Mouse (Mus musculus) small intestine, adult 2 months (tissue): ENCODE results near the gene B4galt5.

Experiments
- CTCF ChIP-seq: fragments of 200-500 bp; IDR thresholded peaks from 2 replicates; pipeline ENCODE4 v1.5.1; 2012; ENCODE audit warnings: low read depth, mild to moderate bottlenecking, control low read depth, inconsistent platforms, low read length, moderate library complexity, mixed read lengths; ENCODE audit not compliant: insufficient replicate concordance, insufficient read length; ENCODE audit errors: extremely low read depth
- POLR2A ChIP-seq: fragments of 200-500 bp; IDR thresholded peaks from 2 replicates; pipeline ENCODE4 v1.6.1; 2012; ENCODE audit warnings: low read depth, mild to moderate bottlenecking, control low read depth, inconsistent platforms, low read length, moderate library complexity

GRCm38 (mm10) chr2:167371506-167371905 lies 22.5 kb upstream of the B4galt5 start:
- TF ChIP-seq CTCF (no peak), POLR2A (no peak)
